Mouse (Mus musculus) lung, adult 2 months (tissue): ENCODE results near the gene Pfkfb2.

Experiments
- CTCF ChIP-seq: fragments of 200-500 bp; IDR thresholded peaks from 2 replicates; pipeline ENCODE4 v1.5.1; 2011; ENCODE audit warnings: mild to moderate bottlenecking, low read length, control low read depth; ENCODE audit not compliant: insufficient read depth
- POLR2A ChIP-seq: fragments of 200-500 bp; IDR thresholded peaks from 2 replicates; pipeline ENCODE4 v1.6.1; 2011; ENCODE audit warnings: low read depth, mild to moderate bottlenecking, control low read depth, low read length, borderline replicate concordance; ENCODE audit errors: extremely low read depth

DNA sequence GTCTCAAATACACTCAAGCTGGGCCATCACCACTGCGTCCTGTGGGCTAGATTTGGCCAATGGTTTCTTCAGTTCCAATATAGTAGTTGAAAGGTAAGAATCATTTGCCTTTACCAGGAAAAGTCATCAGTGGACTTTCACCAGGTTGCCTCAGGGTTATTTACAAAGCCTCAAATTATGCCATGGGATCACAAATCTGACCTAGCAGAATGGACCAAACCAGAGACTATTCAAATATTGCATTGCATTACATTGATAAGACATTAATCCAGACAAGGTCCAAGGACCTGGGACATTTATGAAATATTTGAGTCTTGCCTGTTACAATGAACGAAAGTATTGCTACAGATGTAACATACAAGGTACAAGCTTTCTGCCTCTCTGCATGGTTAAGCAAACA is 50.5 kb downstream of the Pfkfb2 start:
- no peak for TF ChIP-seq CTCF
- TF ChIP-seq POLR2A: no peak
